Mouse (Mus musculus) forebrain, postnatal 0 days (tissue): ENCODE data around the gene Scg3. TPM values are rescaled to one million over a fixed set of nuclear protein-coding genes. Genes with fewer than 3 reads are reported as not detected.

Experiments
- ATAC-seq: fragments of 200-750 bp; cut with Nextera tagmentation; 2 replicates; pipeline ENCODE4 v1.8.0; 2017; ENCODE audit warnings: mild to moderate bottlenecking, moderate library complexity
- DNase-seq: peaks from one replicate; pipeline ENCODE4 v3.0.0-alpha.2; 2015
- H3K27ac ChIP-seq: fragments of 300-500 bp; sonication (generic); 2 replicates; pipeline ENCODE4 v1.5.1; 2014; ENCODE audit warnings: low read depth, mild to moderate bottlenecking, antibody characterized with exemption, low read length, moderate library complexity, mixed read lengths
- H3K27me3 ChIP-seq: fragments of 300-500 bp; sonication (generic); 2 replicates; pipeline ENCODE4 v1.6.1; 2014; ENCODE audit warnings: mild to moderate bottlenecking, low read length, mixed read lengths; ENCODE audit not compliant: insufficient read depth
- H3K36me3 ChIP-seq: fragments of 300-500 bp; sonication (generic); 2 replicates; pipeline ENCODE4 v1.6.1; 2014; ENCODE audit warnings: mild to moderate bottlenecking, moderate library complexity; ENCODE audit not compliant: insufficient read depth
- H3K4me1 ChIP-seq: fragments of 300-500 bp; sonication (generic); 2 replicates; pipeline ENCODE4 v1.6.1; 2014; ENCODE audit warnings: antibody characterized with exemption; ENCODE audit not compliant: insufficient read depth
- H3K4me2 ChIP-seq: fragments of 300-500 bp; sonication (generic); 2 replicates; pipeline ENCODE4 v1.6.1; 2014; ENCODE audit warnings: low read depth, mild to moderate bottlenecking, moderate library complexity
- H3K4me3 ChIP-seq: fragments of 300-500 bp; sonication (generic); 2 replicates; pipeline ENCODE4 v1.5.1; 2014; ENCODE audit warnings: low read depth, low read length, mixed read lengths
- H3K9ac ChIP-seq: fragments of 300-500 bp; sonication (generic); 2 replicates; pipeline ENCODE4 v1.6.1; 2014; ENCODE audit warnings: mild to moderate bottlenecking
- H3K9me3 ChIP-seq: fragments of 300-500 bp; sonication (generic); 2 replicates; pipeline ENCODE4 v1.6.1; 2016; ENCODE audit warnings: low read length
- CTCF ChIP-seq: sonication (generic); IDR thresholded peaks from 2 replicates; pipeline ENCODE4 v1.5.1; 2016; ENCODE audit warnings: antibody characterized with exemption, control low read depth, low read depth
- WGBS: fragments of 180-500 bp; shearing (Covaris S2); extraction: QIAGEN DNeasy Blood & Tissue Kit; methylation state at CpG from one replicate; pipeline ENCODE4 v1.1.7; 2014; 5-methylcytosine and 5-hydroxymethylcytosine counted together
- polyA plus RNA-seq: library from polyadenylated mRNA; unstranded; fragments of >200 nt; fragmentation: Nextera tagmentation; extraction: Ambion mirVana; gene quantifications from 2 replicates; pipeline ENCODE4 v1.2.1, GENCODE M21; 2015
- total RNA-seq: library from RNA; depleted of rRNA; stranded (reverse); fragments of >200 nt; gene quantifications from 2 replicates; pipeline ENCODE4 v1.2.3, GENCODE M21; 2014

Scg3 gene
- total and polyA plus RNA-seq, 2 experiments from 2014 or later = 137 to 172 TPM

GRCm38 (mm10) chr9:75653981-75654911 is 29.6 kb downstream of the Scg3 start:
- TF ChIP-seq CTCF = no peak
- no peaks in the 10 kb centered on the region for H3K27me3 ChIP-seq
- no peak overlapping the region for H3K27ac ChIP-seq
- H3K36me3 ChIP-seq = peaks cover 60% of the 10 kb centered on the region
- H3K4me3 ChIP-seq = no peak overlapping the region
- no peak overlapping the region for H3K9ac ChIP-seq
- no peaks in the 10 kb centered on the region for H3K9me3 ChIP-seq
- no peaks in the 10 kb centered on the region for H3K4me1 ChIP-seq
- DNase-seq (no peak), ATAC-seq (no peak)
- H3K4me2 ChIP-seq = no peak overlapping the region
- 56% methylated on average over 12 of the region's 12 CpGs for WGBS

GRCm38 (mm10) chr9:75645405-75645804 is 38.5 kb downstream of the Scg3 start:
- peaks cover 72% of the 10 kb centered on the region for H3K36me3 ChIP-seq
- H3K4me1 ChIP-seq = no peaks in the 10 kb centered on the region
- no peaks in the 10 kb centered on the region for H3K9me3 ChIP-seq
- no peaks in the 10 kb centered on the region for H3K27me3 ChIP-seq
- no peak overlapping the region for H3K4me2 ChIP-seq
- H3K4me3 ChIP-seq = no peak overlapping the region
- no peak overlapping the region for H3K27ac ChIP-seq
- 89% methylated on average over 3 of the region's 3 CpGs for WGBS
- TF ChIP-seq CTCF = no peak
- no peak overlapping the region for H3K9ac ChIP-seq
- ATAC-seq (no peak), DNase-seq (no peak)

- Histone ChIP-seq H3K9me3 (no peaks in the 10 kb centered on the region), H3K27me3 (no peaks in the 10 kb centered on the region), H3K9ac (no peak overlapping the region), H3K4me1 (no peaks in the 10 kb centered on the region), H3K36me3 (peaks cover 11% of the 10 kb centered on the region), H3K4me2 (no peak overlapping the region), H3K27ac (no peak overlapping the region), H3K4me3 (no peak overlapping the region)
- ATAC-seq = no peak
- no peak for TF ChIP-seq CTCF
- 67% methylated on average over 4 of the region's 4 CpGs for WGBS
- no peak for DNase-seq
These were observed 49.6 kb downstream of the Scg3 start for GRCm38 (mm10) chr9:75634226-75634625.

- no peak for TF ChIP-seq CTCF
- Histone ChIP-seq H3K36me3 (peaks cover 11% of the 10 kb centered on the region), H3K27ac (no peak overlapping the region), H3K9me3 (no peaks in the 10 kb centered on the region), H3K9ac (no peak overlapping the region), H3K4me2 (no peak overlapping the region), H3K4me1 (no peaks in the 10 kb centered on the region), H3K4me3 (no peak overlapping the region), H3K27me3 (no peaks in the 10 kb centered on the region)
- ATAC-seq (no peak), DNase-seq (no peak)
- WGBS = 92% methylated on average over 8 of the region's 8 CpGs
These were observed 50.3 kb downstream of the Scg3 start for GRCm38 (mm10) chr9:75633603-75634002.

- ATAC-seq = peak; percentile 50; the same call in 1 of the 2 replicates
- Histone ChIP-seq H3K4me2 (no peak overlapping the region), H3K4me1 (no peaks in the 10 kb centered on the region), H3K36me3 (peaks cover 11% of the 10 kb centered on the region), H3K9ac (no peak overlapping the region), H3K27me3 (no peaks in the 10 kb centered on the region), H3K27ac (no peak overlapping the region), H3K4me3 (no peak overlapping the region), H3K9me3 (no peaks in the 10 kb centered on the region)
- 23% methylated on average over 1 of the region's 1 CpGs for WGBS
- no peak for DNase-seq
- TF ChIP-seq CTCF = peak; percentile 66
These were observed 51.0 kb downstream of the Scg3 start for GRCm38 (mm10) chr9:75632902-75633301.

GRCm38 (mm10) chr9:75632111-75632510 is 51.7 kb downstream of the Scg3 start:
- Histone ChIP-seq H3K4me3 (no peak overlapping the region), H3K4me2 (no peak overlapping the region), H3K9me3 (no peaks in the 10 kb centered on the region), H3K27me3 (no peaks in the 10 kb centered on the region), H3K36me3 (peaks cover 8% of the 10 kb centered on the region), H3K4me1 (no peaks in the 10 kb centered on the region), H3K9ac (no peak overlapping the region), H3K27ac (no peak overlapping the region; the same call in 1 of the 2 replicates)
- ATAC-seq (peak; percentile 38), DNase-seq (no peak)
- TF ChIP-seq CTCF = no peak
- 51% methylated on average over 10 of the region's 10 CpGs for WGBS

GRCm38 (mm10) chr9:75630823-75631454 is 52.9 kb downstream of the Scg3 start:
- ATAC-seq (no peak), DNase-seq (no peak)
- no peaks in the 10 kb centered on the region for H3K9me3 ChIP-seq
- WGBS = 84% methylated on average over 8 of the region's 8 CpGs
- TF ChIP-seq CTCF = no peak
- H3K9ac ChIP-seq = no peak overlapping the region
- no peak overlapping the region for H3K4me2 ChIP-seq
- no peak overlapping the region for H3K4me3 ChIP-seq
- H3K27me3 ChIP-seq = no peaks in the 10 kb centered on the region
- H3K4me1 ChIP-seq = no peaks in the 10 kb centered on the region
- H3K36me3 ChIP-seq = peaks cover 1% of the 10 kb centered on the region; the same call in 1 of the 2 replicates
- no peak overlapping the region for H3K27ac ChIP-seq
